Mouse (Mus musculus) frontal cortex, adult 2 months (tissue): ENCODE measurements around the gene Gm29554. TPM values are rescaled to one million over a fixed set of nuclear protein-coding genes. Genes with fewer than 3 reads are reported as not detected.
"Not testable (repeated sequence)": the region's sequence is repeated elsewhere in the genome, so short reads cannot be mapped to it uniquely, and the experiment has no call there.

Source experiments
- DNase-seq, 2 experiments: peaks; one replicate each; pipeline ENCODE4 v3.0.0; 2022; ENCODE audit warnings: low spot score in 1 of 2; ENCODE audit errors: extremely low spot score in 1 of 2
- polyA plus RNA-seq: library from polyadenylated mRNA; depleted of rRNA; stranded (reverse); fragments of >200 nt; gene quantifications from 2 replicates; pipeline ENCODE4 v1.2.3, GENCODE M21; 2012; rRNA removed

The Gm29554 gene
- polyA plus RNA-seq, result not detected in 2 replicates

DNA sequence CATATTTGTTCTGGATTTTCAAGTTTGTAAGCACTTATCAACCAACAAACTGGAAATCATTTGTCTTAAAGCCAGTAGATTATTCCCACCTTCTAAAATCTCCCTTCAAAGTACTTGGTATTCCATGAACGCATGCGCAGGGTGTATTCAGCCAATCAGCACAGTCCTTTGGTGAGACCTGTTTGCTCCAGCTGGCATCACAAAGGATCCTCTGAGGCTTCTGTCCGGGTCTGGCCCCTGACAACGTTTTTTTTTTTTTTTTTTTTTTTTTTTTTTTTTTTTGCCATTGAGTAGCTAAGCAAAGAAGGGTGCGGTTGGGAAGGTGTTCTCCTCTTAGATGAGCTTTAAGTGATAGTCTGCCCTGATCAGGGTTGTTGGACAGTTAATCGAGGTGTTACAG lies at the start of gene Gm29554:
TSS of gene Gm29554 (plus strand) at position 301 of the 400 bp plus-strand sequence.
- not testable (repeated sequence) for DNase-seq

Other genes starting within 250 kb of the Gm29554 start
- gene Gm20812, start 108.0 kb downstream of the Gm29554 start, polyA plus RNA-seq, result not detected in 2 replicates